Mouse (Mus musculus): ENCODE results near the gene Olfr437. TPM values are rescaled to one million over a fixed set of nuclear protein-coding genes. Genes with fewer than 3 reads are reported as not detected.

The Olfr437 gene
- polyA plus RNA-seq, 1 experiment from 2014 or later = not detected

Other genes with a start within 250 kb of the Olfr437 start
- not detected in 3 replicates for gene Olfr446, start 241.9 kb upstream of the Olfr437 start, polyA plus RNA-seq (2018)
- not detected in 3 replicates for gene Olfr444, start 214.2 kb upstream of the Olfr437 start, polyA plus RNA-seq (2018)
- not detected in 3 replicates for gene Olfr441, start 56.9 kb upstream of the Olfr437 start, polyA plus RNA-seq (2018)
- not detected in 3 replicates for gene Olfr237-ps1, start 16.7 kb upstream of the Olfr437 start, polyA plus RNA-seq (2018)
- gene Olfr13, start 8.9 kb downstream of the Olfr437 start, polyA plus RNA-seq (2018) = not detected in 3 replicates
- not detected in 3 replicates for gene Olfr435, start 33.9 kb downstream of the Olfr437 start, polyA plus RNA-seq (2018)
- gene Olfr434, start 49.7 kb downstream of the Olfr437 start, polyA plus RNA-seq (2018) = not detected in 3 replicates
- not detected in 3 replicates for gene Olfr47, start 68.2 kb downstream of the Olfr437 start, polyA plus RNA-seq (2018)
- gene Arhgef5, start 102.3 kb downstream of the Olfr437 start, polyA plus RNA-seq (2018) = 0.04 to 0.11 TPM (median 0.11 TPM) in 3 replicates
- not detected in 3 replicates for gene Nobox, start 146.3 kb downstream of the Olfr437 start, polyA plus RNA-seq (2018)